Mouse (Mus musculus) heart, adult 2 months (tissue): Measurements from ENCODE around the gene Gpr19.

Source experiments
- CTCF ChIP-seq: fragments of 200-600 bp; IDR thresholded peaks from 2 replicates; pipeline ENCODE4 v1.8.1; 2022; ENCODE audit warnings: antibody characterized with exemption, mild to moderate bottlenecking, moderate library complexity
- POLR2A ChIP-seq: fragments of 200-500 bp; IDR thresholded peaks from 2 replicates; pipeline ENCODE4 v1.6.1; 2011; ENCODE audit warnings: mild to moderate bottlenecking, low read depth, low read length, control low read depth; ENCODE audit not compliant: insufficient read depth

DNA sequence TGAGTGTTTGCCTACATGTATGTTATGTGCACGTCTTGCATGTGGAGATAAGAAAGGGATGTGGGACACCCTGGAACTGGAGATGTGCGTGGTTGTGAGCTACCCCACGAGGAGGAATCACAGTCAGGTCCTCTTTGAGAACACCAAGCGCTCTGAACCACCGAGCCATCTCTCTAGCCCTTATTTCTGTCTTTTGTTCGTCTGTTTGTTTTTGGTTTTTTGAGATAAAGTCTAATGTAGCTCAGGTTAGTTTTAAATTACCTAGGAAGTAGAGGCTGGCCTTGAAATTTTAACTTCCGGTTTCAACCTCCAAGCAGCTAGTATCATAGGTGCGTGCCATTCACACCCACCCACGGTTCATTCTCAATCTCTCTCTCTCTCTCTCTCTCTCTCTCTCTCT is 48.5 kb upstream of the Gpr19 start:
- TF ChIP-seq CTCF (no peak), POLR2A (no peak)
